Mouse (Mus musculus): Measurements from ENCODE around the gene Cux2.

Cux2 gene

GRCm38 (mm10) chr5:121922942-121923826 lies 126.7 kb downstream of the Cux2 start:
- no peak for DNase-seq (ENCODE audit: low read depth, low spot score)

- no peak for DNase-seq (ENCODE audit: low read depth, low spot score)
Measured at GRCm38 (mm10) chr5:121919216-121919615, 130.7 kb downstream of the Cux2 start.

DNA sequence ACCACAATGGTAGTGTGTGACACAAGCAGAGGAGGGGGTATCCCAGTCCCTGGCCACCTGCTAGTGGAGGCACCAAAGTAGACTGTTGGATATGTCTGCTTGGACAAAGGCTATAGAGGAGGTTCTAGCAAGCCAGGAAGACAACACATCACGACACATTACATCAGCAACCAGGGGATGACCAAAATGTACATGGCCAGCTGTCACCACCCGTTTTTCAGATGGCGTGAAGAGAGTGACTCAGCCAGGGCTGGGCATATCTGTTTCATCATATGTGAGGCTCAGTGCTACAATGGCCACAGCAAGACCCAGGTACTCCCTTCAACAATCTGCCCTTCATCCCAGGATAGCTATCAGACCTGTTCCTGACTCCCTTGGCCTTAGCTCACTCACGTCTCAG lies 133.1 kb downstream of the Cux2 start:
- peak; percentile 18 for DNase-seq (ENCODE audit: low read depth, low spot score)

DNA sequence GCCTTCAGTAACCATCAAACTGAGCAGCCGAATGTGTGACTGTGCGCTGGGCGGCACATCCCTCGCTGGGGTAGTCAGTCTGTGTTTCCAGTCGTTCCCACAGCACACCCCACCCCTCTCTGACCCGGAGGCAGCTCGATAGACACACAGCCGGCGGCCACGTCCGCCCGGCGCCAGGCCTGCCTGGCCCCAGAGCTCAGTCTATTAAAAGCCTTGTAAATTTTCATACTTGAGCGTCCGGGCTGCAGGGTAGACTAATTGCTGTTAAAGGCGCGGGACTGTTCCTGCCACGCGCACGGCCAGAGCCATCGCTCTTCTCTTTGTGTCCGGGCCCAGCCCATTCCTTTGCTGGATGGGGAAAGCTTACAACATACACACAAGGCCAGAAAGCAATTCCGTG lies 135.9 kb downstream of the Cux2 start:
- no peak for DNase-seq (ENCODE audit: low read depth, low spot score)

DNA sequence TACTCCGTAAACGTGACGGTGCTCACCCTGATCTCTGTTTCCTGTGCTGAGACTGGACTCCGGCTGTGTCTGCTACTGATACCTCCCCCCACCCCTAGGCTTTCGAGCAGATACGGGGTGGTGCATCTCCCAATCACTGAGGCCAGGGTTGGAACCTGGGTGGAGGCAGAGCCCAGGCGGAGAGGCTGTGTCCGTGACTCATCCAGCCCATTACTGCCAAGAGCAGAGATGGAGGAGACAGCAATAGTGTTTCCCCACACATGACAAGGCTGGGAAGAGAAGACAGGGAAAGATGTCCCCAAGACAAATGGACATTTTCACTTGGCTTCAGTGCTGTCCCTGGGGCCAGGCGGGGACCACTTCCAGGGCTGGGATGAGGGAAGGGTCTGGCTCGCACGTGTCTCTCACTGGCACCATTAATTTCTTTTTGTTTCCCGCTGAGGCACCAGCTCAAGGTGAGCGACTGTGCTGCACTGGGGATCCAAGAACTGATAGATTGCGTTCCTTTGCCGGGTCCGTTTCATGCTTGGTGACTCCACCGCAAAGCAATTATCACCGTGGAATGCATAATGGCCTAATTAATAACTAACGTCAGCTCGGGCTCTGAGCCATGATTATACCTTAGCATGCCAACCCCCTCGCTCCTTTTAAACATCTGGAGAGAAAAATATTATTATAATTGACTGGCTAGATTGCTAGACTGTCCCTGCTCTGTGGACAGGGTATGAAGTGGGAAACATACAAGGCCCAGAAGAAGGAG lies 140.5 kb downstream of the Cux2 start:
- DNase-seq (ENCODE audit: low read depth, low spot score) = no peak

DNA sequence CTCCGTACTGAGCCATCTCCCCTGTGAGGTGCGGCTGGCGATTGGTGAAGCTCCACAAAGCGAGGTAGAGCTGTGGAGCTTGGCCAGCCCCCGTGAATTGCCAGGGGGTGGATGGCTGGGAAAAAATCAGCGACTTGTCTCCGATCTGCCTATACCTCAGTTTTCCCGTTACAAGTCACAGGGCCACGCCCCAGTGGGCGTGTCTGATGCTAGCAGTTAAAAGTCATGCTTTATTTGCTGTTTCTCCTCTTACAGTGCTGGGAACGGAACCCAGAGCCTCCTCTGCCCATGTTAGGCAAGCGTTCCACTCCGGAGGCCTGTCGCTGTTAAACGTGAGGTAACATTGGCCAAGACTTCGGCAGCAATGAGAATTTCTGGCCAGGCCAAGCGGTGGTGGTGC lies 144.2 kb downstream of the Cux2 start:
- DNase-seq (ENCODE audit: low read depth, low spot score) = no peak

DNA sequence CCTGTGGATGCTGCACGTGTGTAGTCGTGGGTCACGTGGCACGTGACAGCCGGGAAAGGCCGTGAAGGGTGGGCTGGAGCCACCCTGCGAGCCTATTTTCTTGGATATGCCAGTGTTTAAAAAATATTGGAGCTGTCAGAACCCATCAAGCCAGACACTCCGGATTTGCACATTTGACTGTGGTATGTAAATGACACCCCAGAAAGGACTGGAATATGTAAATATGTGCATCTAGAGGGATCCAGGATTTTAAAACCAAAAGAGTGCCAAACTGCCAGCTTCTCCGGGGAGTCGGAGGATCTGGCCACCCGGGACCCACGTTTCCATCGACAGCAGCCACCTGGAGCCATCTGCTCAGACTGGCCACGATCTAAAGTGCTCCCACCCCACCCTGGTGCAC lies 145.1 kb downstream of the Cux2 start:
- no peak for DNase-seq (ENCODE audit: low read depth, low spot score)

DNA sequence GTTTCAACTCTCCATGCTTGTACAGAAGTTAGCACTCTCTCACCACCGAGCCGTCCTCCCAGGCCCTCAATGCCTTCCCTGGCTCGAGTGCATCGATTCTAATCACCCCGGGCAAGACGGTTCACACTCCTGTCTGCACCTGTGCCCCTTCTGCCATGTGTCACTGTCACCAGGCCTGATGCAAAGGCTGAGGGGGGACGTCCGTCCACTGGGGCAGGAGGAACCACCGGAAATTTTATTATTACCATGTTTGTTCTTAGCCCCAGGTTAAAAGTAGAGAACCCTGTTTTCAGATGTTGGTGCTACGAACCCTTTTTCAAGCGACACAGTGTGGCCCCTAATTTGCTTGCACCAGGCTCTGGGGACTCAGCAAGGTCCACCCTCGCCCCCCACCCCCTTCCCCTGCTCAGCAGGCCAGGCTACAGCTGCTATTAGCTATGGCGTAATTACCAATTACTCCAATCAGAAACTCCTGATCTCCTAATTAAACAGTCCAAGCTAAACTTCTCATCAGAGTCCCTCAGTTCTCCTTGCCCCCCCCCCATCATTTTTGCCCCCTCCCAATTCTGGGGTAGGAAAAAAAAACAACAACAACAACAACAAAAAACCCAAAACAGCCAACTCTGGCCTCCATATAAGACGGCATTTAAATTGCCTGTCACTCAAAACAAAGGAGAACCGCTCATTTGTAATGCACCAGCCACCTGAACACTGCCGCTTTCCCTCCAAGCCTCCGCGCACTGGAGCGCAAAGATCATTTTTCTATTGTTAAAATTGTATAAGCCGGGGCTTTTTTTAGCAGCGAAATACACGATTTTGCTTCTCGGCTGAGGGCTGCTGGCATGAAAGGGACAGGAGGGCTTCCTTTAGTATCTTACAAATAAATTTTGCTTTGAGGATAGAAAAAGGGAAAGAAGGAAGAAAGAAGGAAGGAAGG lies 146.8 kb downstream of the Cux2 start:
- no peak for DNase-seq (ENCODE audit: low read depth, low spot score)

GRCm38 (mm10) chr5:121895117-121895756 lies 154.7 kb downstream of the Cux2 start:
- no peak for DNase-seq (ENCODE audit: low read depth, low spot score)

- DNase-seq (ENCODE audit: low read depth, low spot score) = no peak
Measured at GRCm38 (mm10) chr5:121894647-121895046, 155.3 kb downstream of the Cux2 start.

DNA sequence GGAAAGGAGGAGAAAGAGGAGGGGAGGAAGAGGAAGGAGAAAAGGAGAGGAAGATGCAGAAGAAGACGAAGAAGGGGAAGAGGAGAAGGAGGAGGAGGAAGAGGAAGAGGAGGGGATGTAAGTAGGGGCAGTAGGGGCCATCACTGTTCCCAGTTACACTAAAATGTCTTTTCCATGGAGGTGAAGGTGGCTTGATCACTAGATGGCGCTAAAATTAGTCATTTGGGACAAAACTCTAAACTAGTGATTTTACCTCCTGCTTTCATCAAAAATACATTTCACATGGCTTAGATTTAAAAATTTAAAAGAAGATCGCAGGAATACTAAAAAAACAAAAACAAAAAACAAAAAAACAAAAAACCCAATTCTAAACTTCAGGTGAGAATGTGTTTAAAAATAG lies 156.3 kb downstream of the Cux2 start:
- DNase-seq (ENCODE audit: low read depth, low spot score) = peak; percentile 65

GRCm38 (mm10) chr5:121892281-121892680 lies 157.6 kb downstream of the Cux2 start:
- no peak for DNase-seq (ENCODE audit: low read depth, low spot score)

DNA sequence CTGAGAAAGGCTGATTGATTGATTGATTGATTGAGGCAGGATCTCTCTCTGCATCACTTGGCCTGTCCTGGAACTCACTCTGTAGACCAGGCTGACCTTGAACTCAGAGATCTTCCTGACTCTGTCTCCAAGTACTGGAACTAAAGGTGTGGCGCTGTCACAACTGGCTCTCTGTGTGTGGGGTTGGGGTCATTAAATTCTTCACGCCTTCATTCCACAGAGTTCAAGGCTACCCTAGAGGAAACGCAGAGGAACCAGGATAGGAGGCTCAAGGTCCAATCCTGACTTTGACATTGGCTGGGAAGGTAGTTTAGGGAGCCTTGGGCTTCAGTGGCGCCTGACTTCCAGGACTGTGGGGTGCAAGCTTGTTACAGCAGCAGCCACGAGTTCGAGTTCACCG lies 159.0 kb downstream of the Cux2 start:
- DNase-seq (ENCODE audit: low read depth, low spot score) = no peak

DNA sequence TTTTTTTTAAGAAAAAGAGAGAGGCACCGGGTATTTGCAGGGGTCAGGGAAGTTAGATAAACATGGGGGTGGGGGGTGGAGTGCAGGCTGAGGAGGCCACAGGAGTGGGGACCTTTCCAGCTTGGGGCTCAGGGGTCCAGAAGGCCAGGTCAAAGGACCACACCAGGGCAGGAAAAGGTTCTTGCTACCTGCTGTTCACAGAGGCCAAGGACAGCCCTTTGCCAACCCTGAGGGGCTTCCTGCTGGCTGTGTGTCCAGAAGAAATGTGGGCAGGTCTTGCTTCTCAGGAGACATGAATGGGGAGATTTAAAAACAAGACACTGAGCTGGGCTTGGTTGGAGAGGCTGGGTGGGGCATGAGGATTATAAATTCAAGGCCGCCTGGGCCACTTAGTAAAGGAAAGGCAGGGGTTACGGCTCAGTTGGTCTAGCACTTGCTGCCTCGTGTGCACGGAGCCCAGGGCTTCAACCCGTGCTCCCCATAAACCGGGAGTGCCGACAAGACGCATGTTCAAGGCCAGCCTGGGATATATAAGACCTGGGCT lies 160.0 kb downstream of the Cux2 start:
- DNase-seq (ENCODE audit: low read depth, low spot score) = no peak

- no peak for DNase-seq (ENCODE audit: low read depth, low spot score)
Measured at GRCm38 (mm10) chr5:121889375-121889774, 160.5 kb downstream of the Cux2 start.

- no peak for DNase-seq (ENCODE audit: low read depth, low spot score)
Measured at GRCm38 (mm10) chr5:121883356-121883755, 166.5 kb downstream of the Cux2 start.

DNA sequence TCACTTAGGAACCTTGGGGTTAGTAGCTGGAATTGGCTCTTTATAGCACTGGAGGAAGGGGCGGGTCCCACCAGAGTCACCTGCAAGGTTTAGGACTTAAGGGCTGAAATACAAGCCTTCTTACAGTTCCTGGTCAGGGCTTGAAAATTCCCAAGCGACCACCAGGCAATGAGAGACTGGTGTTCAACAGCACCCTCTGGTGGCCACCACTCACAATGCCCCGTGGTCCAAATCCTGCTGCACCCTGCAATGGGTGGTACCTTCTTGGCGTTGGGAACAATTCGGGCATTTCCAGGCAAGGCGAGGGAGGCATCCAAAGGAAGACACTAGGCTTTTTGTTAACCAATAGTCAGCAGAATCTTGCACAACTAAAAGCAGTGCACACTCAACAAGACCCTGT lies 170.7 kb downstream of the Cux2 start:
- DNase-seq (ENCODE audit: low read depth, low spot score) = peak; percentile 69

DNA sequence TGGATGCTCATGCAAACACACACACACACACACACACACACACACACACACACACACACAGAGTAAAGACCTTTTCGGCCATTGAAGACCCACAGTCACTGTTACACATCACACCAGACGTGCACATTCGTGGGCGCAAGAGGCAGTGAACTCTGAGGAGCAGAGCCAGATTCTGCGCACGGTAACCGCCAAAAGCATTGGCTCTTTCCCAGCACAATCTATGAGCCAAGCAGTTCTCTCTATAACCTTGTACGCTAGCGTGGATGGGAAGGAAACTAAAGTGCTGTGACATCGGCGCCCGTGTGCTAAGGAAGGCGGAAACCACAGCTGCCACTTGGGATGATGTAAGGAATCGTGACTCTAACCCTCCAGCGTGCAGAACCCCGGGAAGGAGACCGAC lies 171.2 kb downstream of the Cux2 start:
- no peak for DNase-seq (ENCODE audit: low read depth, low spot score)

- DNase-seq (ENCODE audit: low read depth, low spot score) = no peak
Measured at GRCm38 (mm10) chr5:121876901-121877300, 173.0 kb downstream of the Cux2 start.

GRCm38 (mm10) chr5:121875041-121875440 lies 174.9 kb downstream of the Cux2 start:
- DNase-seq (ENCODE audit: low read depth, low spot score) = no peak

GRCm38 (mm10) chr5:121872158-121872557 lies 177.7 kb downstream of the Cux2 start:
- peak; percentile 81 for DNase-seq (ENCODE audit: low read depth, low spot score)

All from 3T3-L1 (cell line).